Mouse (Mus musculus): ENCODE data around the gene Snn.

DNA sequence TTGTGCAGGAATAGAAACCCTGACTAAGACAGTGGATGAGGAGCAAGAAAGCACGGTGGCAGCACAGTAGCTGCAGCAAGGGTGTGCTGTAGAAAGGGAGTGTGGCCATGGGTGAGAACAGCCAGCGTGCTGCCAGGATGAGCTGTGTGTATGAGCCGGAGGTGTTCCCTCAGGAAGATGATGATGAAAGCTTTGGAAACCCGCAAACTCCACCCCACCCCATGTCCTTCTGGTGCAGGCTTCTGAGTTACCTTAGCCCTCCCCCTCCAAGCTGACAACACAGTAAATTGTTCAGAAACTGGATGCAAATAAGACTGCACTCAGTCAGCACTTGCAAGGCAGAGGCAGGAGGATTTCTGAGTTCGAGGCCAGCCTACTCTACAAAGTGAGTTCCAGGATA lies 17.5 kb upstream of the Snn start:
- TF ChIP-seq CTCF (conservative IDR thresholded peaks at IDR 0.05 in 1 of 2, IDR thresholded peaks at IDR 0.05 in 1 of 2; ENCODE audit: low read depth in 2 of 2, low read length in 2 of 2) (no peak), MYC (IDR thresholded peaks at IDR 0.05; ENCODE audit: low read depth, low read length) (no peak), USF2 (conservative IDR thresholded peaks at IDR 0.05; ENCODE audit: low read depth, low read length) (no peak)

Data from CH12.LX (cell line).